Mouse (Mus musculus) heart, embryonic 14.5 days (tissue): ENCODE results near the gene Fam114a1. TPM values are rescaled to one million over a fixed set of nuclear protein-coding genes. Genes with fewer than 3 reads are reported as not detected.

Experiments
- ATAC-seq: fragments of 200-750 bp; cut with Nextera tagmentation; 2 replicates; pipeline ENCODE4 v1.8.0; 2017; ENCODE audit warnings: low read depth, moderate TSS enrichment; ENCODE audit not compliant: insufficient number of reproducible peaks, insufficient read depth, low FRiP score
- H3K27ac ChIP-seq, 2 experiments: fragments of 200-500 bp in 1 of 2; fragments of 300-500 bp in 1 of 2; sonication (generic) in 1 of 2; replicated peaks in 1 of 2; 2 replicates each; pipeline ENCODE4 v1.5.1; 2012 to 2014; ENCODE audit warnings: low read depth in 2 of 2, low read length in 2 of 2, control low read depth in 1 of 2, mild to moderate bottlenecking in 1 of 2, mixed read lengths in 1 of 2; ENCODE audit not compliant: control insufficient read depth in 1 of 2, insufficient read depth in 1 of 2
- H3K27me3 ChIP-seq: fragments of 300-500 bp; sonication (generic); 2 replicates; pipeline ENCODE4 v1.6.1; 2014; ENCODE audit warnings: mild to moderate bottlenecking, low read length, control low read depth; ENCODE audit not compliant: control insufficient read depth, insufficient read depth
- H3K36me3 ChIP-seq: fragments of 300-500 bp; sonication (generic); 2 replicates; pipeline ENCODE4 v1.6.1; 2014; ENCODE audit warnings: mild to moderate bottlenecking, control low read depth, low read length, mixed read lengths; ENCODE audit not compliant: control insufficient read depth, insufficient read depth
- H3K4me1 ChIP-seq, 2 experiments: fragments of 200-500 bp in 1 of 2; fragments of 300-500 bp in 1 of 2; sonication (generic) in 1 of 2; 2 replicates each; pipeline ENCODE4 v1.6.1; 2012 to 2014; ENCODE audit warnings: low read length in 2 of 2, control low read depth in 1 of 2, mixed read lengths in 1 of 2; ENCODE audit not compliant: control insufficient read depth in 2 of 2, insufficient read depth in 2 of 2
- H3K4me2 ChIP-seq: fragments of 300-500 bp; sonication (generic); 2 replicates; pipeline ENCODE4 v1.6.1; 2014; ENCODE audit warnings: mild to moderate bottlenecking, low read length
- H3K4me3 ChIP-seq, 2 experiments: fragments of 200-500 bp in 1 of 2; fragments of 300-500 bp in 1 of 2; sonication (generic) in 1 of 2; 2 replicates each; pipeline ENCODE4 v1.5.1; 2012 to 2014; ENCODE audit warnings: low read length in 2 of 2, mild to moderate bottlenecking in 2 of 2, control low read depth in 1 of 2, low read depth in 1 of 2, moderate library complexity in 1 of 2; ENCODE audit not compliant: control insufficient read depth in 1 of 2, insufficient read depth in 1 of 2
- H3K9ac ChIP-seq: fragments of 300-500 bp; sonication (generic); 2 replicates; pipeline ENCODE4 v1.6.1; 2014; ENCODE audit warnings: mild to moderate bottlenecking, low read length
- H3K9me3 ChIP-seq: fragments of 300-500 bp; sonication (generic); 2 replicates; pipeline ENCODE4 v1.6.1; 2016; ENCODE audit warnings: low read length, control low read depth; ENCODE audit not compliant: control insufficient read depth
- WGBS: fragments of 180-500 bp; shearing (Covaris S2); extraction: QIAGEN DNeasy Blood & Tissue Kit; methylation state at CpG from one replicate; pipeline ENCODE4 v1.1.7; 2014; 5-methylcytosine and 5-hydroxymethylcytosine counted together
- polyA plus RNA-seq: library from polyadenylated mRNA; unstranded; fragments of >200 nt; fragmentation: Nextera tagmentation; extraction: Ambion mirVana; gene quantifications from 2 replicates; pipeline ENCODE4 v1.2.1, GENCODE M21; 2014

The Fam114a1 gene
- polyA plus RNA-seq, 1 experiment from 2014 or later, result 38.4 TPM

DNA sequence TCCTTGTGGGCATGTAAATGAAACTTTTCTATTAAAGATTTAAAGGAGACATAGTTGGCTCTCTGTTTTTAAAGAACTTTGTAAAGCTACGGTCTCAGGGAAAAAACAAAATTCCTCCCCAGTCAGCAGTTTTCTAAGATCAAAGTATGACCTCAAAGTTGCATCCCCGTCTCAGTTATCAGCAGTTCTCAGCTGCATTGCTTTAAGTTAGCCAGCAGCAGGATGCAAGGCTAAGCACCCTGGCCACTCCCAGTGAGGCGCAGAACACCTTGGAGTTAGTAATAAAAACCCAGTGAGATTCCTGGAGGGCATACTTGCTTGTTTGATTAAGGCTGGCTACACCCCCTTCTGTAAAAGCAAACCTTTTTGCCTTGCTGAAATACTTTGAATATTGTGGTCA is 106.9 kb downstream of the Fam114a1 start:
- no peaks in the 10 kb centered on the region for H3K9me3 ChIP-seq
- no peak overlapping the region for H3K9ac ChIP-seq
- H3K4me3 ChIP-seq, result no peak overlapping the region
- WGBS, result 30% methylated on average over 3 of the region's 3 CpGs
- H3K27me3 ChIP-seq, result no peaks in the 10 kb centered on the region
- H3K4me1 ChIP-seq, result no peaks in the 10 kb centered on the region
- H3K4me2 ChIP-seq, result no peak overlapping the region
- H3K36me3 ChIP-seq, result no peaks in the 10 kb centered on the region
- ATAC-seq, result no peak
- no peak overlapping the region for H3K27ac ChIP-seq

DNA sequence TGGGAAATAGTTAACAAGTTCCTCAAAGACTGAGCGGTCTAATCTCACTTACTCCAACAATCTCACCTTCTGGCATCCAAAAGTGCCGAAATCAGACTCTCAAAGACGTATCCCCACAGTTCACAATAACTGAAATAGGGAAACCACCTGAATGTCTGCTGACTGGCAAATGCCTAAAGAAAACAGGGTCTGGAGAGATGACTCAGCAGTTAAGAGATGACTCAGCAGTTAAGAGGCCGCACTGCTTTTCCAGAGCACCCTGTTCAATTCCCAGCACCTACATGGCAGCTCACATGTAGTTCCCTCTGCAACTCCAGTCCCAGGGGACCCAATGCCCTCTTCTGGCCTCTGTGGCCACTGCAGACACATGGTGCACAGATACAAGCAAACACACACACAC is 108.2 kb downstream of the Fam114a1 start:
- Histone ChIP-seq H3K9ac (no peak overlapping the region), H3K27ac (no peak overlapping the region), H3K27me3 (no peaks in the 10 kb centered on the region), H3K4me3 (no peak overlapping the region), H3K4me1 (no peaks in the 10 kb centered on the region), H3K9me3 (no peaks in the 10 kb centered on the region), H3K36me3 (no peaks in the 10 kb centered on the region), H3K4me2 (no peak overlapping the region)
- no peak for ATAC-seq
- 79% methylated on average over 4 of the region's 4 CpGs for WGBS

DNA sequence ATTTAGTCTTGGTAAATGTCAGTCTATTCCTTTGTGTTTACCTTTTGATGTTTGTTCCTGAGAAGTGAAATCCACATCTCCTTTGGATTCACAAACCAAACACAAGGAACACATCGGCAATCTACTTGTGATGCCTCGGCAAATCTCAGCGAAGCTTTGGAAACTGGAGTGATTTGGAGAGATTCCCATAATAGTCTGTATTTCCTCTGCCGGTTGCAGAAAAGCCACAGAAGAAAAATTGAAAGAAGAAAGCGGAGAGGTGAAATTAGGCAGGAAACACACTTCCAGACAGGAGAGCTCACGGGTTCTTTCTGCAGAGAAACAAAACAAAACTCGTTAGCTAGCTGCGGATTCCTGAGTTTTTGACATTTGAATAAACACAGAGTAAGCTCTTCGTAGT is 110.0 kb downstream of the Fam114a1 start:
- Histone ChIP-seq H3K4me3 (peak overlapping the region; percentile 9 to 18; a peak in 1 of 4 replicates), H3K9me3 (no peaks in the 10 kb centered on the region), H3K36me3 (no peaks in the 10 kb centered on the region), H3K4me1 (no peaks in the 10 kb centered on the region), H3K27me3 (no peaks in the 10 kb centered on the region), H3K4me2 (peak overlapping the region; percentile 37), H3K9ac (peak overlapping the region; percentile 40; the same call in 1 of the 2 replicates), H3K27ac (0 out of 4 replicates have a peak overlapping the region, but pooled peaks have one; percentile 25 to 53)
- WGBS, result 60% methylated on average over 9 of the region's 9 CpGs
- no peak for ATAC-seq

DNA sequence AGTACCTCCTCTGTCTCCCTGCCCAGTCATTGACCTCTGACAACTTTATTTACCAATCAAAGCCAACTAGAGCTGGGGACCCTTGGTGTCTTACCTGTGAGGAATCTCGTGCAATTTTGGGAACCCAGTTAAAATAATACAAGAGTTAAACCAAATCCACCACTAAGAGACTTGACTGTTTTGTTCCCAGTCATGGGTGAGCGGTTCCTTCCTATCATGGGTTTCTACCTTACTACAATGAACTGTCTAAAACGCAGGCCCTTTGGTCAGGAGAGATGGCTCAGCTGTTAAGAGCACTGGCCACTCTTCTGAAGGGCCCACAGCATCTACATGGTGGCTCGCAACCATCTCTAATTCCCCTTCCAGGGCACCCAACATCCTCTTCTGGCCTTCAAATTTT is 112.0 kb downstream of the Fam114a1 start:
- no peaks in the 10 kb centered on the region for H3K9me3 ChIP-seq
- H3K4me1 ChIP-seq, result no peaks in the 10 kb centered on the region
- H3K4me2 ChIP-seq, result no peak overlapping the region
- H3K4me3 ChIP-seq, result no peak overlapping the region
- no peak for ATAC-seq
- H3K27me3 ChIP-seq, result no peaks in the 10 kb centered on the region
- no peak overlapping the region for H3K27ac ChIP-seq
- no peaks in the 10 kb centered on the region for H3K36me3 ChIP-seq
- WGBS, result 81% methylated on average over 4 of the region's 4 CpGs
- no peak overlapping the region for H3K9ac ChIP-seq

DNA sequence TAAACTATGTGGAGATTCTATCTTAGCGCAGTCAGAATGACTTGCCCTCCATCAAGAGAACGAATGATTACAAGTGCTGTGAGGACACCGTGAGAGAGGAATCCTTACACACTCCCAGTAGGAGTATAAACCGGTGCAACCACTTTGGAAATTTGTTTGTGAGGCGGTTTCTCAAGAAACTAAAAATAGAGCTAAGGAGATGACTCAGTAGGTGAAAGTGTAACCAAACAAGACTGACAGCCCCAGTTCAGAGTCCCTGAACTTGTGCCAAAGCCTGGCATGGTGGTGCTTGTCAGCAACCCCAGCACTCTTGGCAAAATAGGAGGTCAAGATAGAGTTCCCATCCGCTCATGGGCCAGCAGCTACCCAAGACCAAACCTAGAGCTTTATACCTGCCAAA is 116.7 kb downstream of the Fam114a1 start:
- Histone ChIP-seq H3K4me1 (no peaks in the 10 kb centered on the region), H3K36me3 (no peaks in the 10 kb centered on the region), H3K4me2 (no peak overlapping the region), H3K27ac (no peak overlapping the region), H3K9ac (no peak overlapping the region), H3K27me3 (no peaks in the 10 kb centered on the region), H3K9me3 (no peaks in the 10 kb centered on the region), H3K4me3 (no peak overlapping the region)
- 47% methylated on average over 6 of the region's 6 CpGs for WGBS
- ATAC-seq, result no peak

DNA sequence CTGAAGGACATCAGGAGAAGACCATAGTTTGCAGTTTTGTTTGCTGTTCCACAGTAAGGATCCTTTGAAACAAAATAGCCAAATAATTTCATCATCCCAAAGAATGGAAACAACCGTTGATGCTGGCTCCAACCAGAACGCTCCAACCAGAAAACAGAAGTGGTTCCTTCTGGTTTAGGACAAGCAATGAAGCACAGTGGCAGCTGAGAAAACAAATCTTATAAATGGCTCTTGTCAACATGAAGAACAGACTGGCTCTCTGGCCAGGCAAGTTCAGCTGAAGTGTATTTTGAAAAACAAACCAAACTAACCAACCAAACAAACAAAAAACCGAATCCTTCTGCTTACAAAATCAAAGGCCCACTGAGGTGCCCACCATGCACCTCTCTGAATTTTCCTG is 119.8 kb downstream of the Fam114a1 start:
- no peaks in the 10 kb centered on the region for H3K9me3 ChIP-seq
- H3K4me3 ChIP-seq, result no peak overlapping the region
- H3K36me3 ChIP-seq, result no peaks in the 10 kb centered on the region
- H3K9ac ChIP-seq, result no peak overlapping the region
- H3K4me2 ChIP-seq, result no peak overlapping the region
- H3K4me1 ChIP-seq, result no peaks in the 10 kb centered on the region
- no peaks in the 10 kb centered on the region for H3K27me3 ChIP-seq
- no peak for ATAC-seq
- H3K27ac ChIP-seq, result no peak overlapping the region
- 82% methylated on average over 3 of the region's 3 CpGs for WGBS

DNA sequence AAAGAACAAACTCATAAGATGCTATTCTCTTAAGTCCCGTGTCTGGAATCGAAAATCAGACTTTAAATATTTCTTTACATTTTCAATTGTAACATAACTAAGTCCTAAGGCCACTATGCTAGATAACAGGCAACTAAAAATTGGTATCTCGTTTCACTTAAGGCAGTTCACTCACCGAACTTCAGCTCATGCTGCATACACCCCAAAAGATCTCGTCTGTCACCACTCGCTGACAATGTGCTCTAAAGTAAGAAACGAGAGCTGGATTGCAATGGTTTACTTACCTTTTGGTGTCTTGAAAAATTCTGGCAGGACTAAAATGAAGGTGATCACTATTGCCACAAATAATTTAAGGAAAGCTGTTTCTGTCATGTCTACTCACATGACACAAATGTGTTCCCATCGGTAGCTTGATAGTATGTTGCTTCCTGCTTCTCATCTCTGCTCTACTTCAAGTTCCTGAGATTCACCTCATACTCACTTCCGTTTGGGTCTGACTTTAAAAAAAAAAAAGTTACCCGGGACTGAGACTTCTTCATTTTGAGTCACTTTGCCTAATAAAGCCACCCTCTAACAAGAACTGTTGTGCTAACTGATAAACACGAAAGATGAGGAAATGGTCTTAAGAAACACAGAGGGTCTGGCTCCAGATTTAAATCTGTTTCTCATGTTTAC is 121.5 kb downstream of the Fam114a1 start:
- Histone ChIP-seq H3K27ac (no peak overlapping the region), H3K36me3 (no peaks in the 10 kb centered on the region), H3K4me3 (no peak overlapping the region), H3K9ac (no peak overlapping the region), H3K4me1 (no peaks in the 10 kb centered on the region), H3K27me3 (no peaks in the 10 kb centered on the region), H3K4me2 (no peak overlapping the region), H3K9me3 (no peaks in the 10 kb centered on the region)
- WGBS, result 56% methylated on average over 11 of the region's 11 CpGs
- ATAC-seq, result no peak
